Mouse (Mus musculus): ENCODE measurements at regions not wholly inside any gene's neighbourhood (a gene's known extent, or its start where the extent isn't known, plus 50 kb on each side); places are given as distances from the start of the nearest gene placed in this dataset.
A peak's percentile ranks its signal among the peaks of the same experiment; 100 is the strongest.

DNA sequence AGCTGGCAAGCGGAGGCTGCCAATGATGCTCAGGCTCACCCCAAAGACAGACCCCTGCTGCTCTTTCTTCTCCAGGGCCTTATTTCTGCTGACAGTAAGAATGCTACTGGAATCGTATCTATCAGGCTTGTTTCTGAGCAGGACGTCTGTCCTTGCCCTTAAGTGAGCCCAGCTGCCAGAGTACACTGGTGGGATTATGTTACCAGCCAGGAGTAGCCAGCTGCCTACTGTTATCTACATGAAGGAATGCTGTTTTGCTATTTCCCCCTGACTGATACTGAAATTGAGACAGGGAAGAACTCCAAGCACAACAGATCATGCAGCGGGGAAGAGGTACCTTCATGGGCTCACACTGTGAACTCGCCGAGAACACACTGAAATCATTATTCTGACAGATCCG, 228.2 kb upstream of the Rasgrp1 start:
- H3K9me3 ChIP-seq (replicated peaks) = no peaks in the 10 kb centered on the region
- no peak overlapping the region; the same call in 1 of the 2 replicates for H3K4me2 ChIP-seq
- no peaks in the 10 kb centered on the region for H3K36me3 ChIP-seq
- H3K4me3 ChIP-seq = no peak overlapping the region
- H3K27me3 ChIP-seq = no peaks in the 10 kb centered on the region
- WGBS = 29% methylated on average over 7 of the region's 7 CpGs
- peak overlapping the region; percentile 33 for H3K27ac ChIP-seq
- peak; percentile 75 for ATAC-seq (replicated peaks; ENCODE audit: insufficient number of reproducible peaks, insufficient read depth, low FRiP score, low read depth)
- H3K4me1 ChIP-seq (replicated peaks) = peaks cover 13% of the 10 kb centered on the region
- H3K9ac ChIP-seq = no peak overlapping the region

DNA sequence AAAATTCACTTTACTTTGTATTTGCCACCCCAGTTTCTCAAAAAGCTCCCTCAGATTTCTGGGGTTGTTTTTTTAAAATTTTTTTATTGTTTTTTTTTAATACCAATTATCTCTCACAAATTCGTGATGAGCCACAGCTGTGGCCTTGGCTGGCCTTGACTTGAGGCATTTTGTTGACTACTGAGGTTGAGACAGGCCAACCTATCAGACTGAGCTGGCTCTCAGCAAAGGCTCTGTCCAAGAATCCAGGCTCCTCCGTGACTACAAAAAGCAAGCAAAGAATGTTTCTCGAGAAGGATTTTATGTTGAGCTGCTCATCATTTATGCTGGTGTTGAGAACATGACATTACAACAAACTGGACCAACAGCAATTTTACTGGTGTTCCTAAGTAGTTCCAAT, 244.6 kb upstream of the Rasgrp1 start:
- 52% methylated on average over 3 of the region's 3 CpGs for WGBS
- H3K4me1 ChIP-seq (replicated peaks) = peaks cover 8% of the 10 kb centered on the region
- H3K4me2 ChIP-seq = no peak overlapping the region
- H3K27me3 ChIP-seq = no peaks in the 10 kb centered on the region
- no peaks in the 10 kb centered on the region for H3K36me3 ChIP-seq
- no peaks in the 10 kb centered on the region for H3K9me3 ChIP-seq (replicated peaks)
- H3K9ac ChIP-seq = no peak overlapping the region
- H3K27ac ChIP-seq = no peak overlapping the region
- ATAC-seq (replicated peaks; ENCODE audit: insufficient number of reproducible peaks, insufficient read depth, low FRiP score, low read depth) = no peak
- no peak overlapping the region for H3K4me3 ChIP-seq

DNA sequence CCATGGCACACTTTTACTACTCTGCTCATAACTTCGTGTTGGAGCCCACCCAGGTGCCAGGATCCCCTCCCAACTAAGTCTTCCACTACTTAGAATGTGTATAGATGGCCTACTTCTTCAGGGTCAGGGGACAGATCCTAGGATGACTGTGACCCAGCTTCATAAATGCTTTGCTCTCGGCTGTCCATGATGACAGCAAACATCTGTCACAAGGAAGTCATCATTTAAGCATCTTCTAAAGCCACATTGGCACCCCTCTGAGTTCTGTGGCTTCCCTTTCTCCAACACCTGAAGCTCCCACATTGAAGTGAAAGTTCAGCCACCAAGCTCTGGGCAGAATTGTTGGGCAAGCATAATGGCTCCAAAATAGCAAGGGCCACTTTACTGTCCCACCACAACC, 252.2 kb upstream of the Rasgrp1 start:
- 63% methylated on average over 2 of the region's 2 CpGs for WGBS
- ATAC-seq (replicated peaks; ENCODE audit: insufficient number of reproducible peaks, insufficient read depth, low FRiP score, low read depth) = no peak
- Histone ChIP-seq H3K4me1 (replicated peaks) (peaks cover 8% of the 10 kb centered on the region), H3K27me3 (no peaks in the 10 kb centered on the region), H3K4me2 (no peak overlapping the region), H3K9me3 (replicated peaks) (no peaks in the 10 kb centered on the region), H3K36me3 (no peaks in the 10 kb centered on the region), H3K4me3 (no peak overlapping the region), H3K9ac (no peak overlapping the region), H3K27ac (no peak overlapping the region)

DNA sequence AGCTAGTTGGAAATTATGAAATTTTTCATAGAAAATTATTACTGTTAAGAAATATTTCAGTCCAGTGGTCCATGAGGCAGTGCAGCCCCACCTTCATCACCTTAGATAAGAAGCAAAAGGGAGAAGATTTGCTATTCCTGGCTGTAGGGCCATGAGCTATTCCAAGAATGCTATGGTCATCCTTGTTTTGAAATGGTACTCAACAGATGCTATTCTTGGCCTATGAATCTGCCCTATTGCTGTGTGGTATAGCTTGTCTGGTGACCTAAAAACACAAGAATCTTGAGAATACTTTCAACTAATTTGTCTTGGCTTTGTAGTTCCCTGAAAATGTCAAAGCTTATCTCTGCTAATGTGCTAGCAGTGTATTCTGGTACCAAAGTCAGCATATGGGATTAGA, 254.8 kb upstream of the Rasgrp1 start:
- Histone ChIP-seq H3K4me3 (no peak overlapping the region), H3K27me3 (no peaks in the 10 kb centered on the region), H3K36me3 (no peaks in the 10 kb centered on the region), H3K9me3 (replicated peaks) (no peaks in the 10 kb centered on the region), H3K9ac (no peak overlapping the region), H3K27ac (peak overlapping the region; percentile 2; the same call in 1 of the 2 replicates), H3K4me2 (no peak overlapping the region), H3K4me1 (replicated peaks) (no peaks in the 10 kb centered on the region; the same call in 1 of the 2 replicates)
- ATAC-seq (replicated peaks; ENCODE audit: insufficient number of reproducible peaks, insufficient read depth, low FRiP score, low read depth) = peak; percentile 58; the same call in 1 of the 2 replicates

DNA sequence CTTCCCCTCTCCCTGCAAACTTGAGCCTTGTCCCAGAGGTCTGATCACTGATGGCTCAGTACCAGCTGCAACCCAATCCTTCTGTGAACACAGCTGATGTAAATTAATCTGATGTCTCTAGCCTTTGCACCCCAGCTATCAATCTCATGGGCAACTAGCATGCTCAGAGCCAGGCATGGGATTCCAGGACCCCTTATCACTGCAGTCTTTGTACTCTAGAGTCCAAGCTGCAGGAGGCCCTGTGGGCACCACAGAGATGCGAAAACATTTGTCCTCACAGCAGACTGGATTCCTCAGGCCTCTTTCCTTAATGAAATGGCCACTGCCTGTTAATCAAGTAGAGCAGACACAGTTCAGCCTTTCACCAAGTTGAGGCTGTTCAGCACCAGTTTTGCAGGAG, 272.0 kb upstream of the Rasgrp1 start:
- ATAC-seq (replicated peaks; ENCODE audit: insufficient number of reproducible peaks, insufficient read depth, low FRiP score, low read depth) = no peak

DNA sequence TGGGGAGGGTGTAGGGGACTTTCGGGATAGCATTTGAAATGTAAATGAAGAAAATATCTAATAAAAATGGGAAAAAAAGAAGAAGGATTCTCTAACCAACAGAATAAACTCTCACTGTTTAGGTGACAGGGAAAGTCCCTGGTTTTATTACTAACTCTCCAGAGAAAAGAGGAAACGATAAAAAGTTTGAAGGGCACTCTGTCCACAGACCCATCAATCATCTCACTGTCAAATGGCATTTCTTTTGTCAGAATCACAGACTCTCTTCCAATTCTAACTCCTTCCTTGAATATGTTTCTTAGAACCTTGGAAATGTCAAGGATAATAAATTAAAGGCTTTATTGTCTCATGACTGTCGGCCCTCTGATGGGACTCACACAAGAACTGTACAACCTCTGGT, 275.3 kb upstream of the Rasgrp1 start:
- H3K9ac ChIP-seq = no peak overlapping the region
- no peak overlapping the region for H3K4me3 ChIP-seq
- H3K27me3 ChIP-seq = no peaks in the 10 kb centered on the region
- no peaks in the 10 kb centered on the region for H3K4me1 ChIP-seq (replicated peaks)
- no peak for ATAC-seq (replicated peaks; ENCODE audit: insufficient number of reproducible peaks, insufficient read depth, low FRiP score, low read depth)
- no peaks in the 10 kb centered on the region for H3K36me3 ChIP-seq
- WGBS = 80% methylated on average over 3 of the region's 3 CpGs
- H3K27ac ChIP-seq = no peak overlapping the region
- H3K4me2 ChIP-seq = no peak overlapping the region
- H3K9me3 ChIP-seq (replicated peaks) = no peaks in the 10 kb centered on the region

More for the DNA sequence above, 272.0 kb upstream of the Rasgrp1 start:
- no peak overlapping the region for H3K4me3 ChIP-seq
- H3K27me3 ChIP-seq = no peaks in the 10 kb centered on the region
- H3K4me2 ChIP-seq = no peak overlapping the region
- no peaks in the 10 kb centered on the region for H3K4me1 ChIP-seq (replicated peaks)
- no peak overlapping the region for H3K9ac ChIP-seq
- no peak overlapping the region for H3K27ac ChIP-seq
- 51% methylated on average over 1 of the region's 1 CpGs for WGBS
- no peaks in the 10 kb centered on the region for H3K36me3 ChIP-seq
- no peaks in the 10 kb centered on the region for H3K9me3 ChIP-seq (replicated peaks)

DNA sequence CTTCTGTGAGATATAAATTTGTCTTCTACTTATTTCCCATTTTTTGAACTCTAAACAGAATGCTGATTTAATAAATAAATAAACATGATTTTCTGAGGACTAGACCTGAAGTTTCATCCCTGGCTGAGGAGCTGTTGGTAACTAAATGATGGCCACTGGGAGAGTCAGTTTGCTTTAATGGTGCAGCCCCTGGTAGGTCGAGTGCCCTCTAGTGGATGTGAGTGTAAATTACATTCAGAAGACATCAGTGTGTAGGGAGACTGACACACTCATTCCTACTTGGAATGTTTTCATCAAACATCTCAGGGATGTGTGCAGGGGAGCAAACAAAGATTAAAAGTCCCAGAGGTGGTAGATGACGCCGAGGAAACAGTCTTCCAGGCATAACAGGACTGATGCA, 281.2 kb upstream of the Rasgrp1 start:
- Histone ChIP-seq H3K9me3 (replicated peaks) (no peaks in the 10 kb centered on the region), H3K9ac (no peak overlapping the region), H3K27me3 (no peaks in the 10 kb centered on the region), H3K36me3 (no peaks in the 10 kb centered on the region), H3K4me3 (no peak overlapping the region), H3K4me2 (no peak overlapping the region), H3K27ac (no peak overlapping the region), H3K4me1 (replicated peaks) (no peaks in the 10 kb centered on the region)
- 43% methylated on average over 3 of the region's 3 CpGs for WGBS
- no peak for ATAC-seq (replicated peaks; ENCODE audit: insufficient number of reproducible peaks, insufficient read depth, low FRiP score, low read depth)

DNA sequence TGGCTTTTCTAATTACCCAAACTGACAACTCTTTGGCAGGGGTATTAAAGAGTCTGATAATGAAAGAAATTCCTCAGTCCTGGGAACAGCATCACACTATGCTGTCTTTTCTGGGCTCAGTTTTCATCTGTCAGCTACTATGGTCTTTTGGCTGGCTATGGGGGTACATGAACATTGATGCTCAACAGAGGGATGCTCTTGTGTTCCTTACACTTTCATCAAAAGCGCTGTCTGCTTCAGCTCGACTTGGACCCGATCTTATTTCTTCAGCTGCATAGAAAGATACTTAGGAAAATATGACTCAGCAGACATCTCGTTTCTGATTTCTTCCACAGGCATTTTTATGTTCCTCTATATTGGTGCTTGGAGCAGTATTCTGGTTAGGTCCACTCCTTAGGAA, 292.1 kb upstream of the Rasgrp1 start:
- Histone ChIP-seq H3K27ac (no peak overlapping the region), H3K4me3 (no peak overlapping the region), H3K4me1 (replicated peaks) (no peaks in the 10 kb centered on the region), H3K9ac (no peak overlapping the region), H3K4me2 (no peak overlapping the region), H3K36me3 (no peaks in the 10 kb centered on the region), H3K27me3 (no peaks in the 10 kb centered on the region), H3K9me3 (replicated peaks) (no peaks in the 10 kb centered on the region)
- WGBS = 65% methylated on average over 4 of the region's 4 CpGs
- ATAC-seq (replicated peaks; ENCODE audit: insufficient number of reproducible peaks, insufficient read depth, low FRiP score, low read depth) = no peak

DNA sequence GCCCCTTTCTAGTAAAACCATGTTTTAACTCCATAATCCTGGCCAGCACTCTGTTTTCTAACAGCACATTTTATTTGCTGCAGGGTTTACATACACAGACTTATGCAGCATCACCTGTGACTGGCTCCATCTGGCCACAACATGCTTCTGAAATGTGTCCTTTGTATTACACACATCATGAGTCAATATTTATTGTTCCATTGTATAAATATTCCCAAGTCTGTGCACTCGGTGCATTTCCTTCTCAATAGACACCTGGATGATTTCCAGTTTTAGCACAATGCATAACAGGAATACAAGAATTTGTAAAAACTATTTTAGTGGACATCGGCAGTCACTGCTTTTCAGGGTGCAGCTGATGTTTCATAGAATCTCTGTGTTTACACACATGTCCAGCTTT, 294.6 kb upstream of the Rasgrp1 start:
- no peak overlapping the region for H3K4me3 ChIP-seq
- no peak overlapping the region for H3K27ac ChIP-seq
- no peak for ATAC-seq (replicated peaks; ENCODE audit: insufficient number of reproducible peaks, insufficient read depth, low FRiP score, low read depth)
- no peaks in the 10 kb centered on the region for H3K36me3 ChIP-seq
- 55% methylated on average over 2 of the region's 2 CpGs for WGBS
- H3K9ac ChIP-seq = no peak overlapping the region
- H3K4me2 ChIP-seq = no peak overlapping the region
- no peaks in the 10 kb centered on the region for H3K9me3 ChIP-seq (replicated peaks)
- H3K4me1 ChIP-seq (replicated peaks) = no peaks in the 10 kb centered on the region
- no peaks in the 10 kb centered on the region for H3K27me3 ChIP-seq

DNA sequence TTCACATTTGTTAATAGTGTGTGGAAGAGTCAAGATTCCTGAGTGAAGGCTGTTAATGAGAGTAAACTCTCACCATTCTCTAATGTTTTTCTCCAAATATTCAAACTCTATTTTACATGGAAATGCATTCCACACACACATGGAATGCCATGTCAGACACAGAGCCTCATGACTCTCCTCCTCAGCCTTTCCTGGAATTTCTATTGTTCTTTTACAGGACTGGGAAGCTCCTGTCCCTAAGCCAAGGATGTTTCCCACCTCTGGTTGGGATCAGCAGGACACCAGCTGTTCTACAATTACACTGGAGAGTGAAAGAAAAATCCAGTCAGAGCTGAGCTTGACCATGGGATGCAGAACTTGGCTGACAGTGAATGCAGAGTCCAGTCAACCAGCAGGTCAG, 309.3 kb upstream of the Rasgrp1 start:
- no peaks in the 10 kb centered on the region for H3K36me3 ChIP-seq
- peaks cover 10% of the 10 kb centered on the region for H3K4me1 ChIP-seq (replicated peaks)
- no peaks in the 10 kb centered on the region for H3K9me3 ChIP-seq (replicated peaks)
- H3K4me2 ChIP-seq = no peak overlapping the region
- no peak overlapping the region for H3K9ac ChIP-seq
- no peaks in the 10 kb centered on the region for H3K27me3 ChIP-seq
- H3K4me3 ChIP-seq = no peak overlapping the region
- no peak for ATAC-seq (replicated peaks; ENCODE audit: insufficient number of reproducible peaks, insufficient read depth, low FRiP score, low read depth)
- no peak overlapping the region for H3K27ac ChIP-seq

DNA sequence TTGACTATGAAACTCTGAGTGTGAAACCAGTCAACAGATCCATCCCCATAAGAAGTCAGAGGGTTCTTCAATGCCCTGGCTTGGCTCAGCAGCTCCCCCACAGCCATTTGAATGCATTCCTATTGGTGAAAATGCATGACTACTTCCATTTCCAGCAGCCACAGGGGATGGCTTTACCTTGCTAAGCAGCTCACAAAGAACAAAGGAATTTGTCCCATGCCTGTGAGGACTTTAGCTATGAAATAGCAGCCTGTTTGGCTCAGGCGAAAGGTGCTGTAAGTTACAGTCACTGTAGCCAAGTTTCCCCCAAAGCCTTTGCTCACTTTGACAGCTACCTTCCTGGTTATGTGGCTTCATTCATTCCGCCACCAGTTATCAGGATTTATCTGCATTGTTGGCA, 309.8 kb upstream of the Rasgrp1 start:
- WGBS = 24% methylated on average over 2 of the region's 2 CpGs
- H3K4me3 ChIP-seq = no peak overlapping the region
- no peaks in the 10 kb centered on the region for H3K27me3 ChIP-seq
- no peak overlapping the region for H3K27ac ChIP-seq
- no peaks in the 10 kb centered on the region for H3K9me3 ChIP-seq (replicated peaks)
- peaks cover 10% of the 10 kb centered on the region for H3K4me1 ChIP-seq (replicated peaks)
- H3K36me3 ChIP-seq = no peaks in the 10 kb centered on the region
- H3K4me2 ChIP-seq = no peak overlapping the region
- no peak overlapping the region for H3K9ac ChIP-seq
- no peak for ATAC-seq (replicated peaks; ENCODE audit: insufficient number of reproducible peaks, insufficient read depth, low FRiP score, low read depth)

DNA sequence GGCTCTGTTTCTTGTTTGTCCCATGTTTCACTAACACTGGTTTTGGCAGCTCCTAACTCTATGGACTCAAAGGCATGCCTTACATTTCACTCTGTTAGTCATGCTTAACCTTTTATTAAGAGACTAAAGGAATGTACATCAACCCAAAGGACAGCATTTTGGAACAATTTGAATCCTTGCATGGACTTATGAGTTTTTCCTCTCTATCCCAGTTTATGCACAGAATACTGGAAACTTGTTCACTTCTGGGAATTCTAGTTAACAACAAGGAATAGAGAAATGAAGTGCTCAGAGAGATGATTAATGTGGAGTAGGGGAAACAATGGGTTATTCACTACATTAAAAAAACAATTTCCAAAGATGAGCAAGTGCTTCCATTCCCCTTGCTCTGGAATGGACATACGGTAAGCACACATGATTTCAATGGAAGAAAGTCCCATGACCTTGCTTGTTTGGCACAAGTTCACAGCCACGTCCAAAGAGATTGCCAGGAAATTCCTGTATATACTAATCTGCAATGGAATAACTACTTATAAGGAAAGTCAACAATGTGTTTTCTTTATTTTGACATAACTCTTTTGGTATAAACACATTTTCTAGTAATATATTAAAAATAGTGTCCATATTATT, 313.9 kb upstream of the Rasgrp1 start:
- H3K4me3 ChIP-seq = no peak overlapping the region
- H3K9me3 ChIP-seq (replicated peaks) = no peaks in the 10 kb centered on the region
- H3K4me1 ChIP-seq (replicated peaks) = peaks cover 10% of the 10 kb centered on the region
- no peak for ATAC-seq (replicated peaks; ENCODE audit: insufficient number of reproducible peaks, insufficient read depth, low FRiP score, low read depth)
- no peak overlapping the region for H3K4me2 ChIP-seq
- no peaks in the 10 kb centered on the region for H3K36me3 ChIP-seq
- H3K27me3 ChIP-seq = no peaks in the 10 kb centered on the region
- H3K9ac ChIP-seq = no peak overlapping the region
- WGBS = 53% methylated on average over 2 of the region's 2 CpGs
- no peak overlapping the region for H3K27ac ChIP-seq
